Mouse (Mus musculus) brain, embryonic 14.5 days (tissue): ENCODE measurements at regions not wholly inside any gene's neighbourhood (a gene's known extent, or its start where the extent isn't known, plus 50 kb on each side); places are given as distances from the start of the nearest gene placed in this dataset.
"Not testable (repeated sequence)": the region's sequence is repeated elsewhere in the genome, so short reads cannot be mapped to it uniquely, and the experiment has no call there.

Experiments
- DNase-seq: peaks from one replicate; pipeline ENCODE4 v3.0.0-alpha.2; 2011; ENCODE audit warnings: low read depth
- CTCF ChIP-seq: fragments of 200-500 bp; IDR thresholded peaks from 2 replicates; pipeline ENCODE4 v1.5.1; 2012; ENCODE audit warnings: inconsistent platforms, mild to moderate bottlenecking, moderate library complexity, borderline replicate concordance; ENCODE audit not compliant: insufficient read depth, insufficient read length; ENCODE audit errors: extremely low read depth
- POLR2A ChIP-seq: fragments of 200-500 bp; IDR thresholded peaks from 2 replicates; pipeline ENCODE4 v1.6.1; 2012; ENCODE audit warnings: mild to moderate bottlenecking, inconsistent platforms, borderline replicate concordance; ENCODE audit not compliant: poor library complexity, insufficient read depth, insufficient read length, severe bottlenecking; ENCODE audit errors: extremely low read depth

DNA sequence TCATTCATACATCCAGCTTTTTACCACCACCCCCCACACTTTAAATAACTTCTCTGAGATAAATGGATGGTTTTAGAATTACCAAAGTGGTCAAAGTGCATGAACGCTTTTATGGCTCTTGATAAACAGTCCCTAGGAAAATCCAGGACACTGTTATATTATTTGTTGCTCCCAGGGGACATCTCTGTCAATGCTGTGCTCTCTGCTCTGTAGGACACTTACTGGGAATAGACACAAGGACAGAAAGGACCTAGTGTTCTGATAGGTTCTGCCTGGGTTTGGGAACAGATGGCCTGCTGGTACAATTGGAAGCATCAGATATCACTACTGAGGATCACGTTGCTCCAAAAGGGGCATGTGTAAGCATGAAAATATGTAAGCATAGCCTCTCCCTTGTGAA lies 132.8 kb downstream of the Akr1d1 start:
- no peak for TF ChIP-seq POLR2A
- no peak for TF ChIP-seq CTCF
- no peak for DNase-seq

GRCm38 (mm10) chr6:37665576-37665975 lies 135.6 kb downstream of the Akr1d1 start:
- DNase-seq: no peak
- no peak for TF ChIP-seq CTCF

DNA sequence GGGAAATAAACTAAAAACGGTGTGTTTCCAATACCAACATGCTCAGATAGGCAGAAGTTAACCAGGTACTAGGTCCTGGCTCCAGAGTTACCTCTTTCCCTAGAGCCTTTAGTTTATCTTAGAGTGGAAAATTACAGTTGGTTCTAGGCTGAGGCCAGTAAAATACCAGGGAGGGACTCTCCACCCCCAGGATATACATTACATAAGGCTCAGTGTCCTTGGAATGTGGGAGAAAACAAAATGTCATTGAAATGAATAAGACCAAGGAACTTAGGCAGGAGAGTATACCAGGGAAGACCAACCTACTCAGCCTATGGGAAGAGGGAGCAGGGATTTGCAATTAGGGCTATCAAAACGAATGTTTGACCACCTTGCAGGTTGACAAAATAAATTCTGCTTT lies 139.4 kb downstream of the Akr1d1 start:
- TF ChIP-seq POLR2A: no peak
- TF ChIP-seq CTCF: no peak
- no peak for DNase-seq

DNA sequence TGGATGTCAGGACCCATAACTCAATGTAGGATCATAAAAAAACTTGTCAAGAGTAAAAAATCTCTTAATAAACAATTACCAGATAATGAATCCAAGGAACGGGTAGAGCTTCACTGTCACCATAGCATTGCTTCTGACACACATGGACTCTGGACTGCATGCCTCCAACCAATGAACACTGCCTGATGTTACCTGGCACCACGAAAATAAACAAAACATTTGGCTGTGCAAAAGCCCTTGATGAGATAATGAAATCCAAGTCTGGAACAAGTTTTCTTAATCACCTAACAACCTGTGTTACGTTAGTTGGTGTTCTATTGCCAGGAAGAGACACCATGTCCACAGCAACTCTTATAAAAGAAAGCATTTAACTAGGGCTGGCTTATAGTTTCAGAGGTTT lies 140.7 kb downstream of the Akr1d1 start:
- DNase-seq: no peak
- no peak for TF ChIP-seq CTCF
- no peak for TF ChIP-seq POLR2A

GRCm38 (mm10) chr6:37679871-37680270 lies 149.9 kb downstream of the Akr1d1 start:
- no peak for DNase-seq
- no peak for TF ChIP-seq CTCF
- no peak for TF ChIP-seq POLR2A

DNA sequence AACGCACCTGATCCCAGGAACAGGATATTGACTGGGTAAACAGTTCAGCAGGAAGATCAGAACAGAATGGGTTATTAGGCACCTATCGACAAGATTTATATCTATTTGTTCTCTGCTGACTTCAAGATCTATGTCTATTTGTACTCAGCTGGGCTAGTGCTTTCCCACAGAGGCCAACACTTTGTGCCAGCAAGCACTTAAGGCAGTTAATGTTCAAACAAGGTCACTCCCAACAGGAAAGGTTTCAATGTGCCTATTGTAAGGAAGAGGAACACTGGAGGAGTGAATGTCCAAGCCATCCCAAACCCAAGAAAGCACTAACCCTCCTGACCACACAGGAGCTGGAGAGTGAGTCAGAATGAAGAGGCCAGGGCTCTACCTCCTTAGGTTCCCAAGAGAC lies 151.4 kb downstream of the Akr1d1 start:
- DNase-seq: not testable (repeated sequence)

GRCm38 (mm10) chr6:37686094-37686493 lies 156.1 kb downstream of the Akr1d1 start:
- TF ChIP-seq CTCF: no peak
- TF ChIP-seq POLR2A: no peak
- no peak for DNase-seq

DNA sequence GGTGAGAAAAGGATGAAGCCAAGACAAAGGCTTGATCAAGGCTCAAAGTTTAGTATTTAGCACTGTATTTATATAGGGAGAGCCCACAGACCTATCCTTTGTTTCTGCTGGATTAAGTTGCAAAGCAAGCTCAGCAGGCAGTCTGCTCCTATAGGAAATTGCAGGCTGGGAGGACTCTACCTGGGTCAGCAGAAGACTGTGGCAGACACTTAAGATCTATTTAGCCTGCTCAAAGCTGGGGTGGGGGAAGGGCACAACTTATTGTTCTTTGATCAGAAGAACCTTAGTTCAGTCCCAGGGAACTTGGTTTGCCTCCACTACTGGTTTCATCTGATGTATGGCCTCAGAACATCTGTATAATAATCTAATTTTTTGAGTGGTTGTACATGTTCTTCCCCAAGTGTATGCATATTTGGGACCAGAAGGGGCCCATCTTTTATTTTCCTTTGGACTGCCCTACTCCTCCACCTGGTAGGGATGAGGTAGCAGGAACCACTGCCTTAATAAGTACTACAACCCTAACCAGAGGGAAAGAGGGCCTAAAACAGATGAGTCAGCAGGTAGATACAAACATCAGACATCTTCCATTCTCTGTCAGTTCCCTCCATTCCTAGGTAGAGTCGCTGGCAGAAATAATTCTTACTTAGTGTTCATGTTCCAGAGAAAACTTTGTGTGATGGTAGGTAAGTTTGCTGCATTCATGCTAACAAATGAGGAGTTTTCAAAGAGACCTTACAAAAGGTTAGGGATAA lies 159.1 kb downstream of the Akr1d1 start:
- TF ChIP-seq CTCF (no peak), POLR2A (no peak)
- no peak for DNase-seq

DNA sequence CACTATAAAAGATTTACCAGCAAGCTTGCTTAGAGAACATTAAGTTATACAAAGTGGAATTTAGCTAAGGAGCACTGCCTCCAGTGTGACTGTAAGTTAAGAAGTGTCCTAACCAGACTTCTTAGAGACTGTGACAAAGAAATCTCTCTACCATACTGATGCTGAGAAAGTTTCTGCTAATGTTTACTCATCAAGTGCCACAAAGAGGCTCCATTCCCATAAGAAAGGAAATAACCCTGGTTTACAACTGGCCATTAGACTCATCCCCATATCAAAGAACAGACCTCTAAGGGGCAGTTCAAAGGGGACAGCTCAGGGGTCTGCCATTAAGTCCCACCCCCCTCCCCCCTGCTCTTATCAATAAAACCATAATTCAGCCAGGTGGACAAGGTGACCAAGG lies 159.7 kb downstream of the Akr1d1 start:
- no peak for DNase-seq
- TF ChIP-seq POLR2A (no peak), CTCF (no peak)

GRCm38 (mm10) chr6:37691976-37692644 lies 162.1 kb downstream of the Akr1d1 start:
- TF ChIP-seq POLR2A (no peak), CTCF (no peak)
- no peak for DNase-seq

- TF ChIP-seq POLR2A: no peak
- no peak for TF ChIP-seq CTCF
- DNase-seq: no peak
These were observed 162.8 kb downstream of the Akr1d1 start for GRCm38 (mm10) chr6:37692758-37693157.

GRCm38 (mm10) chr6:37696074-37696473 lies 166.1 kb downstream of the Akr1d1 start:
- no peak for TF ChIP-seq CTCF
- TF ChIP-seq POLR2A: no peak
- no peak for DNase-seq

GRCm38 (mm10) chr6:37703946-37704345 lies 166.7 kb upstream of the Trim24 start:
- peak; percentile 8 for DNase-seq
- TF ChIP-seq CTCF: no peak
- no peak for TF ChIP-seq POLR2A

GRCm38 (mm10) chr6:37705733-37706145 lies 164.9 kb upstream of the Trim24 start:
- DNase-seq: no peak
- TF ChIP-seq POLR2A (no peak), CTCF (no peak)

GRCm38 (mm10) chr6:37707671-37708070 lies 162.9 kb upstream of the Trim24 start:
- not testable (repeated sequence) for DNase-seq
